ENCODE assay signal across 15 mouse cellular contexts in genomic region chr11:37532476-37532875, GRCm38 (mm10).
DNase-seq lines count a peak whose midpoint lies in the region; ATAC-seq lines count a peak whose summit lies in the region.
"Had no signal": no experiment of that assay in that cellular context is flagged by ENCODE, and none has a peak within 500 bp of the region (broad histone marks: within the 10 kb centered on the region; RNA-seq: fewer than 3 reads in every experiment).

No protein-coding gene starts in this region.

- WGBS in midbrain, embryonic 14.5 days = 35% methylated on average over 2 of the region's 2 CpGs
- WGBS in midbrain, embryonic 10.5 days = 70% methylated on average over 2 of the region's 2 CpGs
- 44% methylated on average over 2 of the region's 2 CpGs for WGBS in kidney, embryonic 15.5 days
- 45% methylated on average over 2 of the region's 2 CpGs for WGBS in liver, embryonic 11.5 days

- no peaks in the 10 kb centered on the region for H3K27me3 ChIP-seq in midbrain, embryonic 14.5 days (ENCODE audit: control insufficient read depth, insufficient read depth, low read length)
- no peaks in the 10 kb centered on the region for H3K27me3 ChIP-seq in midbrain, embryonic 10.5 days (ENCODE audit: low read depth, poor library complexity, severe bottlenecking)
- H3K27me3 ChIP-seq in kidney, embryonic 15.5 days = no peaks in the 10 kb centered on the region
- H3K27me3 ChIP-seq in liver, embryonic 11.5 days (replicated peaks; ENCODE audit: control insufficient read depth, insufficient read depth, low read length) = no peaks in the 10 kb centered on the region
- H3K27me3 ChIP-seq: limb, embryonic 12.5 days; neural tube, embryonic 12.5 days had no signal

- H3K4me1 ChIP-seq in midbrain, embryonic 14.5 days (ENCODE audit: control insufficient read depth, insufficient read depth, low read length) = 0 out of 2 replicates have a peak, but pooled peaks cover 7% of the 10 kb centered on the region
- H3K4me1 ChIP-seq in midbrain, embryonic 10.5 days = peaks cover 36% of the 10 kb centered on the region
- 0 out of 2 replicates have a peak, but pooled peaks cover 3% of the 10 kb centered on the region for H3K4me1 ChIP-seq in kidney, embryonic 15.5 days
- H3K4me1 ChIP-seq in liver, embryonic 11.5 days (replicated peaks; ENCODE audit: control insufficient read depth, insufficient read depth, low read length) = no peaks in the 10 kb centered on the region
- H3K4me1 ChIP-seq: limb, embryonic 12.5 days; neural tube, embryonic 12.5 days had no signal

- no peak overlapping the region for H3K4me2 ChIP-seq in midbrain, embryonic 14.5 days (ENCODE audit: low read length)
- no peak overlapping the region for H3K4me2 ChIP-seq in kidney, embryonic 15.5 days
- no peak overlapping the region for H3K4me2 ChIP-seq in liver, embryonic 11.5 days
- H3K4me2 ChIP-seq: limb, embryonic 12.5 days; midbrain, embryonic 11.5 days; neural tube, embryonic 12.5 days had no signal

- no peak overlapping the region for H3K27ac ChIP-seq in midbrain, embryonic 14.5 days (replicated peaks; ENCODE audit: low read depth, low read length)
- H3K27ac ChIP-seq in midbrain, embryonic 10.5 days (replicated peaks) = no peak overlapping the region
- no peak overlapping the region for H3K27ac ChIP-seq in kidney, embryonic 15.5 days
- H3K27ac ChIP-seq in liver, embryonic 11.5 days (ENCODE audit: low read depth, low read length) = no peak overlapping the region
- H3K27ac ChIP-seq: limb, embryonic 12.5 days; neural tube, embryonic 12.5 days had no signal

- H3K9me3 ChIP-seq in midbrain, embryonic 14.5 days (ENCODE audit: control insufficient read depth, low read length) = no peaks in the 10 kb centered on the region
- H3K9me3 ChIP-seq in midbrain, embryonic 10.5 days (replicated peaks) = no peaks in the 10 kb centered on the region
- no peaks in the 10 kb centered on the region for H3K9me3 ChIP-seq in kidney, embryonic 15.5 days (replicated peaks)
- no peaks in the 10 kb centered on the region for H3K9me3 ChIP-seq in liver, embryonic 11.5 days (ENCODE audit: control insufficient read depth, low read length)
- H3K9me3 ChIP-seq: limb, embryonic 12.5 days; neural tube, embryonic 12.5 days had no signal

- no peaks in the 10 kb centered on the region for H3K36me3 ChIP-seq in midbrain, embryonic 14.5 days (ENCODE audit: control insufficient read depth, insufficient read depth, low read length)
- H3K36me3 ChIP-seq in midbrain, embryonic 10.5 days = no peaks in the 10 kb centered on the region
- no peaks in the 10 kb centered on the region for H3K36me3 ChIP-seq in kidney, embryonic 15.5 days
- no peaks in the 10 kb centered on the region for H3K36me3 ChIP-seq in liver, embryonic 11.5 days (ENCODE audit: control insufficient read depth, insufficient read depth, low read length)
- H3K36me3 ChIP-seq: limb, embryonic 12.5 days; neural tube, embryonic 12.5 days had no signal

- no peak overlapping the region for H3K4me3 ChIP-seq in midbrain, embryonic 14.5 days (replicated peaks; ENCODE audit: low read depth, low read length)
- no peak overlapping the region for H3K4me3 ChIP-seq in midbrain, embryonic 10.5 days
- H3K4me3 ChIP-seq in kidney, embryonic 15.5 days (replicated peaks) = no peak overlapping the region
- no peak overlapping the region for H3K4me3 ChIP-seq in liver, embryonic 11.5 days (ENCODE audit: low read depth, low read length)
- H3K4me3 ChIP-seq: limb, embryonic 12.5 days; neural tube, embryonic 12.5 days had no signal

- ATAC-seq in midbrain, embryonic 14.5 days (ENCODE audit: low FRiP score, low TSS enrichment) = no peak
- ATAC-seq in kidney, embryonic 15.5 days (replicated peaks; ENCODE audit: low FRiP score) = 0 out of 2 replicates have a peak, but pooled peaks have one; percentile 56
- ATAC-seq in liver, embryonic 11.5 days (replicated peaks; ENCODE audit: low FRiP score) = no peak
- ATAC-seq: forebrain, postnatal 0 days; intestine, postnatal 0 days; Patski had no signal

- H3K9ac ChIP-seq in midbrain, embryonic 14.5 days (replicated peaks; ENCODE audit: low read length) = no peak overlapping the region
- H3K9ac ChIP-seq in kidney, embryonic 15.5 days = no peak overlapping the region
- H3K9ac ChIP-seq in liver, embryonic 11.5 days (ENCODE audit: low read depth, low read length) = no peak overlapping the region
- H3K9ac ChIP-seq: forebrain, postnatal 0 days; limb, embryonic 12.5 days; neural tube, embryonic 12.5 days had no signal

- peak; percentile 13 for DNase-seq in embryo, embryonic 11.5 days (ENCODE audit: low read depth, low spot score)
- DNase-seq in embryo, embryonic 9.5 days (ENCODE audit: extremely low spot score) = no peak
- DNase-seq in midbrain, embryonic 14.5 days = peak; percentile 29
- no peak for DNase-seq in midbrain, embryonic 10.5 days (ENCODE audit: low spot score)
- peak; percentile 18 for DNase-seq in skeletal muscle tissue, adult 2 months (ENCODE audit: low read depth, low spot score)
- DNase-seq in liver, embryonic 11.5 days (ENCODE audit: low spot score) = no peak
- DNase-seq in left cerebral cortex, adult 11 months (ENCODE audit: low spot score) = no peak
- DNase-seq: forebrain, postnatal 0 days; right cerebral cortex, postnatal 4 days had no signal

Comparison
In these comparisons a context has a peak if more than half of its experiments do, and no peak if none do; other contexts are left out.
1. DNase-seq: peak in embryo, embryonic 11.5 days (single experiment), midbrain, embryonic 14.5 days (single experiment) and skeletal muscle tissue, adult 2 months (single experiment); none in embryo, embryonic 9.5 days (single experiment), midbrain, embryonic 10.5 days (single experiment), liver, embryonic 11.5 days (single experiment) and left cerebral cortex, adult 11 months (single experiment).